In the genomic region with DNA sequence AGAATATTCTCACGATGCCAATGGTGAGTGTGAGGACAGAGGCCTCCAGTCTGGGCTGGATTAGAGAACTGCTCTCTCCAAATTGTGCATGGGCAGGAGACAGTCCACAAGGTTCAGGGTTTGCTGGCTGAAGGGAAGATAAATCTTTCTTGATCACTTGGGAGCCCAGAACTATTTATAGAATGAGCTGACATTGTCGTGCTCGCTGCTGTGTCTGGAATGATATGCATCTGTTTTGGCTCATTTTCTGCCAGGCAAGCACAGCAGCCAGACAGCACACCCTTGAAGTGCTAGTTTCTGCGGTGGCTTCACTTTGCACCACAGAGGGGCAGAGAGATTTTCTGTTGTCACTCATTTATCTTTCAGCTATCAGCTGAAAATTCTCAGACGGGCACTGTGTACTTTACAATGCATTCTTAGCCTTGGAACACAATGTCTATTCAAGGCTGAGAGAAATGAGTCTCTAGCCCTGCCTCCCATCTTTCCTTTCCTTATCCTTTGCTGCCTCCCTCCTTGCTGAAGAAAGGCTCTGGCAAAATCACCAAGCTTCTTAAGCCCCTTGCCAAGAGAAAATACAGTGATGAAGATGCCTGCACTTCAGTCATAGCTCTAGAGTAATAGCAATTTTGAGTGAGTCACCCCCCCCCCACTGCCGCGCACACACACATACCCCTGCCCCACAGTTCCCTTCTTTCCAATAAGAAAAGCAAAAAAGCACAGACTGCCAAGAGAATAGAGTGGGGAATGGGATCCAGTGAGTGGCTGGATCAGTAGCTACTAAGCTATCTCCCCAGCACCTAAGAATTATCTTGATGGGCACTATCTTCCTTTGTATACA, we compare ENCODE assay signal across 8 mouse cellular contexts.
DNase-seq lines count a peak whose midpoint lies in the region; ATAC-seq lines count a peak whose summit lies in the region.

No protein-coding gene starts in this region.

- no peak overlapping the region for H3K9ac ChIP-seq in kidney, embryonic 14.5 days (ENCODE audit: low read depth, low read length)
- no peak overlapping the region for H3K9ac ChIP-seq in midbrain, embryonic 13.5 days (replicated peaks)

- no peak overlapping the region for H3K4me3 ChIP-seq in kidney, embryonic 14.5 days (ENCODE audit: low read length)
- H3K4me3 ChIP-seq in hindbrain, embryonic 10.5 days, result no peak overlapping the region
- no peak overlapping the region for H3K4me3 ChIP-seq in midbrain, embryonic 13.5 days (replicated peaks)

- peak overlapping the region; percentile 30; the same call in 1 of the 2 replicates for H3K27ac ChIP-seq in kidney, embryonic 14.5 days (ENCODE audit: low read depth, low read length)
- peak overlapping the region; percentile 5; the same call in 1 of the 2 replicates for H3K27ac ChIP-seq in hindbrain, embryonic 10.5 days
- peak overlapping the region; percentile 69 for H3K27ac ChIP-seq in midbrain, embryonic 13.5 days

- 55% methylated on average over 7 of the region's 7 CpGs for WGBS in kidney, embryonic 14.5 days
- WGBS in hindbrain, embryonic 10.5 days, result 60% methylated on average over 7 of the region's 7 CpGs
- 40% methylated on average over 7 of the region's 7 CpGs for WGBS in midbrain, embryonic 13.5 days

- H3K9me3 ChIP-seq in kidney, embryonic 14.5 days (ENCODE audit: control insufficient read depth, low read length), result no peaks in the 10 kb centered on the region
- H3K9me3 ChIP-seq in hindbrain, embryonic 10.5 days, result no peaks in the 10 kb centered on the region
- no peaks in the 10 kb centered on the region for H3K9me3 ChIP-seq in midbrain, embryonic 13.5 days

- H3K4me1 ChIP-seq in kidney, embryonic 14.5 days (ENCODE audit: control insufficient read depth, insufficient read depth, low read length), result no peaks in the 10 kb centered on the region
- peaks cover 12% of the 10 kb centered on the region for H3K4me1 ChIP-seq in hindbrain, embryonic 10.5 days (replicated peaks)
- H3K4me1 ChIP-seq in midbrain, embryonic 13.5 days (replicated peaks), result peaks cover 30% of the 10 kb centered on the region

- no peaks in the 10 kb centered on the region for H3K36me3 ChIP-seq in kidney, embryonic 14.5 days (ENCODE audit: control insufficient read depth, insufficient read depth, low read length)
- 0 out of 2 replicates have a peak, but pooled peaks cover 7% of the 10 kb centered on the region for H3K36me3 ChIP-seq in hindbrain, embryonic 10.5 days
- H3K36me3 ChIP-seq in midbrain, embryonic 13.5 days, result no peaks in the 10 kb centered on the region

- ATAC-seq in kidney, embryonic 14.5 days (ENCODE audit: low FRiP score, low TSS enrichment), result peak; percentile 52; the same call in 1 of the 2 replicates
- ATAC-seq in midbrain, embryonic 13.5 days, result peak; percentile 34

- DNase-seq in kidney, adult 11 months, result no peak
- peak; percentile 19 for DNase-seq in embryo, embryonic 10.5 days (ENCODE audit: low spot score)
- no peak for DNase-seq in hindbrain, embryonic 10.5 days (ENCODE audit: low spot score)
- no peak for DNase-seq in spleen, adult 18-20 months
- no peak for DNase-seq in urinary bladder, postnatal 4 days (ENCODE audit: low spot score in 2 of 2)
- no peak for DNase-seq in thymus, postnatal 0 days (ENCODE audit: low spot score)

- no peak overlapping the region for H3K4me2 ChIP-seq in kidney, embryonic 14.5 days (replicated peaks; ENCODE audit: low read depth, low read length)
- no peak overlapping the region for H3K4me2 ChIP-seq in midbrain, embryonic 13.5 days (replicated peaks)

- H3K27me3 ChIP-seq in kidney, embryonic 14.5 days (ENCODE audit: control insufficient read depth, insufficient read depth, low read length), result no peaks in the 10 kb centered on the region
- H3K27me3 ChIP-seq in hindbrain, embryonic 10.5 days (ENCODE audit: insufficient read depth, poor library complexity, severe bottlenecking), result no peaks in the 10 kb centered on the region
- H3K27me3 ChIP-seq in midbrain, embryonic 13.5 days, result no peaks in the 10 kb centered on the region

Comparison
In these comparisons a context has a peak if more than half of its experiments do, and no peak if none do; other contexts are left out.
1. H3K27ac ChIP-seq: peak in every context shown above with its lines; median percentile 69 in midbrain, embryonic 13.5 days; 30 in kidney, embryonic 14.5 days; 5 in hindbrain, embryonic 10.5 days.